Mouse (Mus musculus) cerebellum, adult 2 months (tissue): Measurements from ENCODE around the gene Hist2h2ab.

ENCODE experiments used
- CTCF ChIP-seq: fragments of 200-500 bp; IDR thresholded peaks from 2 replicates; pipeline ENCODE4 v1.5.1; 2011; ENCODE audit warnings: low read depth, mild to moderate bottlenecking, control low read depth, low read length, moderate library complexity, borderline replicate concordance; ENCODE audit not compliant: insufficient read depth
- POLR2A ChIP-seq: fragments of 200-500 bp; IDR thresholded peaks from 2 replicates; pipeline ENCODE4 v1.6.1; 2011; ENCODE audit warnings: low read length, control low read depth, borderline replicate concordance; ENCODE audit not compliant: insufficient read depth

DNA sequence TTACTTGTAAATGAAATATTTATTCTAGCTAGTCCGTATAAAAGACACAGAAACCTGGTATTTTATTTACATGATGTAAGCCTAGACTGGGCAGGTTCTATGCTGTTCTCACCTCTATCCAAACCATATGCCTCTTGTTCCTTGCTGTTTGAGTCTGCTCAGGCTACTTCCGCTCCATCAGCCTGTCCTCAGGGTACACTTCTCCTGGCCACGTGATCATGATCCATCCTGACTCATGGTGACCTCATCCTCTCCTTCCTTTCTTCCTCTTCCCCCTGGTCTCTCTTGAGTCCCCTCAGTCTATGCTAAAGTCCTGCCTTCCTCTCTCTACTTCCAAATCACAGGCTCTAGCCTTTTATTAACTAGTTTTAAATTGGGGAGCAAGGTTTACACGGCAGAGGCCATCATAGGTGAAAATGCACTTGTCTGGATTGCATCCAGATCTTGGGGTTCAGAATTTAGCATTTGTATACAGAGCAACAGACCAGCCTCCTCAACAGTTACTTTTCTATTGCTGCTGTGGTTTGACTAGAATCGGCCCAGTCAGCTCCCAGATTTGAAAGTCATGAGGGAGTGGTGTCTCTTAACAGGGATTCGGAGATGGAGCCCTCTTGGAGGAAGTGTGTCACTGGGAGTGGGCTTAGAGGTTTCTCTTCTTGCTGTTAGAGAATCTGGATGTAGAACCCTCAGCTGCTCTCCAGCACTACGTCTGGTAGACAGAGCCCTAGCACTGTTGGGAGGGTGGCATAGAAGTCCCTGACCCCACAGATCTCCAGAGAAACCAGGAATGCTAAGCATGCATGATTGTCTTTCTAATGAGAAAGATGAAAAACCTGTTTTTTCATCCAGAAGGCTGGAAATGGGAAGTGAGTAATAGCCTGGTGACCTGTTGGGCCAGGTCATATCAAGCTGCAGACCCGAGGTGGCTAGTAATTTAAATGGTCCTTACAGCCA is 7.3 kb downstream of the Hist2h2ab start:
- TF ChIP-seq POLR2A = no peak
- TF ChIP-seq CTCF = no peak
